Mouse (Mus musculus) limb, embryonic 14.5 days (tissue): ENCODE results near the gene Car7. TPM values are rescaled to one million over a fixed set of nuclear protein-coding genes. Genes with fewer than 3 reads are reported as not detected.

Experiments
- ATAC-seq: fragments of 200-750 bp; cut with Nextera tagmentation; 2 replicates; pipeline ENCODE4 v1.8.0; 2017; ENCODE audit warnings: low read depth, moderate number of reproducible peaks, moderate TSS enrichment; ENCODE audit not compliant: low FRiP score
- DNase-seq: peaks from one replicate; pipeline ENCODE4 v3.0.0-alpha.2; 2015; ENCODE audit warnings: low spot score
- H3K27ac ChIP-seq: fragments of 300-500 bp; sonication (generic); replicated peaks from 2 replicates; pipeline ENCODE4 v1.5.1; 2014; ENCODE audit warnings: low read depth, mild to moderate bottlenecking, low read length, moderate library complexity, mixed read lengths
- H3K27me3 ChIP-seq: fragments of 300-500 bp; sonication (generic); 2 replicates; pipeline ENCODE4 v1.6.1; 2014; ENCODE audit warnings: low read length, mixed read lengths; ENCODE audit not compliant: control insufficient read depth, insufficient read depth
- H3K36me3 ChIP-seq: fragments of 300-500 bp; sonication (generic); 2 replicates; pipeline ENCODE4 v1.6.1; 2014; ENCODE audit warnings: mild to moderate bottlenecking, low read length, moderate library complexity, mixed read lengths; ENCODE audit not compliant: control insufficient read depth, insufficient read depth
- H3K4me1 ChIP-seq: fragments of 300-500 bp; sonication (generic); 2 replicates; pipeline ENCODE4 v1.6.1; 2014; ENCODE audit warnings: antibody characterized with exemption, low read length, mixed read lengths; ENCODE audit not compliant: control insufficient read depth, insufficient read depth
- H3K4me2 ChIP-seq: fragments of 300-500 bp; sonication (generic); replicated peaks from 2 replicates; pipeline ENCODE4 v1.6.1; 2014; ENCODE audit warnings: low read depth, mild to moderate bottlenecking, low read length, moderate library complexity; ENCODE audit not compliant: severe bottlenecking
- H3K4me3 ChIP-seq: fragments of 300-500 bp; sonication (generic); replicated peaks from 2 replicates; pipeline ENCODE4 v1.5.1; 2014; ENCODE audit warnings: low read length
- H3K9ac ChIP-seq: fragments of 300-500 bp; sonication (generic); 2 replicates; pipeline ENCODE4 v1.6.1; 2014; ENCODE audit warnings: mild to moderate bottlenecking, low read depth, low read length, moderate library complexity; ENCODE audit not compliant: severe bottlenecking
- H3K9me3 ChIP-seq: fragments of 300-500 bp; sonication (generic); 2 replicates; pipeline ENCODE4 v1.6.1; 2016; ENCODE audit warnings: low read length; ENCODE audit not compliant: control insufficient read depth
- POLR2A ChIP-seq: fragments of 200-500 bp; IDR thresholded peaks from 2 replicates; pipeline ENCODE4 v1.8.0; 2012; ENCODE audit warnings: inconsistent platforms, mild to moderate bottlenecking, moderate library complexity, borderline replicate concordance; ENCODE audit not compliant: insufficient read depth, insufficient read length; ENCODE audit errors: extremely low read depth
- WGBS: fragments of 180-500 bp; shearing (Covaris S2); extraction: QIAGEN DNeasy Blood & Tissue Kit; methylation state at CpG from one replicate; pipeline ENCODE4 v1.1.7; 2014; 5-methylcytosine and 5-hydroxymethylcytosine counted together
- polyA plus RNA-seq, 2 experiments: library from polyadenylated mRNA; depleted of rRNA in 1 of 2; stranded (reverse) in 1 of 2; unstranded in 1 of 2; fragments of >200 nt; fragmentation: Nextera tagmentation in 1 of 2; extraction: Ambion mirVana in 1 of 2; gene quantifications; 2 replicates each; pipeline versions ENCODE4 v1.2.1 to v1.2.3; 2012 to 2014

The Car7 gene
- polyA plus RNA-seq, 2 experiments = 0.53 to 0.66 TPM

GRCm38 (mm10) chr8:104543440-104544045 is 9.1 kb downstream of the Car7 start:
- no peaks in the 10 kb centered on the region for H3K9me3 ChIP-seq
- no peaks in the 10 kb centered on the region for H3K36me3 ChIP-seq
- 0 out of 2 replicates have a peak, but pooled peaks cover 8% of the 10 kb centered on the region for H3K4me1 ChIP-seq
- H3K4me2 ChIP-seq = no peak overlapping the region
- DNase-seq (no peak), ATAC-seq (no peak)
- TF ChIP-seq POLR2A = no peak
- no peak overlapping the region for H3K9ac ChIP-seq
- no peak overlapping the region for H3K4me3 ChIP-seq
- no peak overlapping the region for H3K27ac ChIP-seq
- H3K27me3 ChIP-seq = peaks cover 48% of the 10 kb centered on the region
- 74% methylated on average over 8 of the region's 8 CpGs for whole genome bisulfite sequencing

GRCm38 (mm10) chr8:104555191-104555590 is 20.7 kb downstream of the Car7 start:
- no peaks in the 10 kb centered on the region for H3K4me1 ChIP-seq
- no peaks in the 10 kb centered on the region for H3K36me3 ChIP-seq
- H3K4me3 ChIP-seq = no peak overlapping the region
- H3K4me2 ChIP-seq = no peak overlapping the region
- H3K27me3 ChIP-seq = no peaks in the 10 kb centered on the region
- no peaks in the 10 kb centered on the region for H3K9me3 ChIP-seq
- ATAC-seq = no peak
- WGBS = 85% methylated on average over 4 of the region's 4 CpGs
- no peak overlapping the region for H3K9ac ChIP-seq
- no peak for DNase-seq
- TF ChIP-seq POLR2A = no peak
- H3K27ac ChIP-seq = no peak overlapping the region

DNA sequence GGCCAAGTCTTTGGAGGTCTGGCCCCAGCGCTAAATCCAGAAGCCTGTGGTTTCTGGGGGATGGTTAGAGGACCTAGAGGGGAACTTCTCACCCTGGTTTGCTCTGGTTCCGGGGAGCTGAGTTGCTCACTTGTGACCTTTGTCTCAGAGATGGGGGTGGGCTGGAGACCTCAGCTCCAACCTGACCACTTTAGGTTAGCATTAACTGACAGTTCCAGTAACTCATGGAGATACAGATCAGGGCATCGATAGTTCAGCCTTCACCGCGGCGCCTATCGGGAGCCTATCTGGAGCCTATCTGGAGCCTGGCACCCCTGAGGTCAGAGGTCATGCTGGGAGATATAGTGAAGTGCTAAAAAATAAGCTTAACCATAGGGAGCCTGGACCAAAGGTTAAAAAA is 22.7 kb downstream of the Car7 start:
- DNase-seq = no peak
- Histone ChIP-seq H3K9ac (no peak overlapping the region), H3K4me1 (no peaks in the 10 kb centered on the region), H3K36me3 (no peaks in the 10 kb centered on the region), H3K9me3 (no peaks in the 10 kb centered on the region), H3K27ac (no peak overlapping the region), H3K4me3 (no peak overlapping the region), H3K4me2 (no peak overlapping the region), H3K27me3 (no peaks in the 10 kb centered on the region)
- no peak for TF ChIP-seq POLR2A
- WGBS = 69% methylated on average over 7 of the region's 7 CpGs
- no peak for ATAC-seq

- TF ChIP-seq POLR2A = no peak
- Histone ChIP-seq H3K4me3 (no peak overlapping the region), H3K4me2 (no peak overlapping the region), H3K36me3 (no peaks in the 10 kb centered on the region), H3K27ac (no peak overlapping the region), H3K27me3 (no peaks in the 10 kb centered on the region), H3K9ac (no peak overlapping the region), H3K9me3 (no peaks in the 10 kb centered on the region), H3K4me1 (no peaks in the 10 kb centered on the region)
- ATAC-seq (no peak), DNase-seq (no peak)
These were observed 26.2 kb downstream of the Car7 start for GRCm38 (mm10) chr8:104560731-104561130.

DNA sequence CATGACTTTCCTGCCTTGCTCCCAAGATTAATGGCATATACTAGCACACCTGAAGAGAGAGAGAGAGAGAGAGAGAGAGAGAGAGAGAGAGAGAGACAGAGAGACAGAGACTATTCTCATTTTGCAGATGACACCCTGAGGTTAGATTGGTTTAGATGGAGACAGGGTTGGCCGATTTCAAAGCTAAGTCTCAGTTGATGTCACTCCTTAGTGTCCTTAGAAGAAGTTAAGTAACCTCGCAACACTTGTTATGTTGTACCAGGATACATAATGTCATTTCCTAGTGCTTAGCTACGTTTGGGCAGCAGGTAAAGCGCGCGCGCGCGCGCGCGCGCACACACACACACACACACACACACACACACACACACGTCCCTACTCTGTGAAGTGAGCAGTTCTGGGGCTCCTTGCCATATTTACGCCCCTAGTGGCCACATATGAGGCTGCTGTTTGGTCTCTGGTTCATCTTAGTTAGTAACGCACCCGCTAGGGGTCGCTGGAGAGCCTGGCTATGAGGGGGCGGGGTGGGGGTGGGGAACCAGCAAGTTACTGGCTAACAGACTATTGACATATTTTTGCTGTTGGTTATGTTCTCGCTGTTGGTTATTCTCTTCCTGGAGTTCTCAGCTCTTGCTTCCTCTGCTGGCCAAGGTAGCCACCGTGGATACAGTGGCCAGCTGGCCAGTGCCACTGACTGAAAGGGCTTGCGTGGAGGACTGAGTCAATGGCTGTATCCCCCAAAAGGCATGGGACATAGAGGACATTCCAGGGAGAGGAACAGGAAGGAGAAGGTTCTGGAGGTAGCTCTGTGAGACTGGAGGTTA is 30.4 kb downstream of the Car7 start:
- WGBS = 23% methylated on average over 22 of the region's 22 CpGs
- no peak overlapping the region for H3K4me3 ChIP-seq
- peak overlapping the region; percentile 25; the same call in 1 of the 2 replicates for H3K4me2 ChIP-seq
- H3K27me3 ChIP-seq = no peaks in the 10 kb centered on the region
- ATAC-seq = peak; percentile 60
- H3K27ac ChIP-seq = no peak overlapping the region
- H3K9ac ChIP-seq = no peak overlapping the region
- H3K36me3 ChIP-seq = no peaks in the 10 kb centered on the region
- H3K4me1 ChIP-seq = no peaks in the 10 kb centered on the region
- no peak for TF ChIP-seq POLR2A
- peak; percentile 90 for DNase-seq
- no peaks in the 10 kb centered on the region for H3K9me3 ChIP-seq
